Mouse (Mus musculus): ENCODE results near the gene Helz. TPM values are rescaled to one million over a fixed set of nuclear protein-coding genes. Genes with fewer than 3 reads are reported as not detected.

The Helz gene
- polyA plus RNA-seq, 1 experiment from 2014 or later: 22.0 TPM

- no peaks in the 10 kb centered on the region for H3K36me3 ChIP-seq (ENCODE audit: control insufficient read depth, insufficient read depth, low read length)
- DNase-seq (ENCODE audit: low spot score) (peak; percentile 19), ATAC-seq (ENCODE audit: low read depth) (peak; percentile 28)
- H3K27me3 ChIP-seq (replicated peaks; ENCODE audit: control insufficient read depth, insufficient read depth, low read length): no peaks in the 10 kb centered on the region
- no peak overlapping the region for H3K9ac ChIP-seq (ENCODE audit: low read depth, low read length)
- WGBS: 32% methylated on average over 2 of the region's 3 CpGs
- H3K4me2 ChIP-seq (ENCODE audit: low read depth, low read length): no peak overlapping the region
- H3K9me3 ChIP-seq (ENCODE audit: control insufficient read depth, low read length): no peaks in the 10 kb centered on the region
- H3K4me3 ChIP-seq (ENCODE audit: low read depth, low read length): no peak overlapping the region
- H3K4me1 ChIP-seq (ENCODE audit: control insufficient read depth, insufficient read depth, low read length): no peaks in the 10 kb centered on the region
- no peak overlapping the region for H3K27ac ChIP-seq (replicated peaks; ENCODE audit: low read depth, low read length)
Observed at GRCm38 (mm10) chr11:107743100-107743499, 195.4 kb downstream of the Helz start.

Small RNA genes lying within 50 kb of the gene (microRNA-seq; reads per million reads assigned to microRNA genes)
- gene Mir6932 (ENCODE audit: borderline number of aligned reads): not detected

Other genes starting within 250 kb of the Helz start
- gene Pitpnc1, start 77.2 kb upstream of the Helz start, polyA plus RNA-seq (2014; fragmentation: Nextera tagmentation; extraction: Ambion mirVana): 20.6 and 21.2 TPM in 2 replicates
- gene Psmd12, start 68.4 kb upstream of the Helz start, polyA plus RNA-seq (2014; fragmentation: Nextera tagmentation; extraction: Ambion mirVana): 154 and 160 TPM in 2 replicates
- 23.5 and 41.8 TPM in 2 replicates for gene Cacng1, start 168.6 kb downstream of the Helz start, polyA plus RNA-seq (2014; fragmentation: Nextera tagmentation; extraction: Ambion mirVana)
- 4.8 and 4.9 TPM in 2 replicates for gene Cacng4, start 246.6 kb downstream of the Helz start, polyA plus RNA-seq (2014; fragmentation: Nextera tagmentation; extraction: Ambion mirVana)

Measured in embryonic facial prominence, embryonic 14.5 days (tissue).